Mouse (Mus musculus) v-Abl transformed pro-B cells (cell line): ENCODE data around the gene Plet1.

Experiments used
- in situ Hi-C, 2 experiments: fragments of 400-800 bp; cut with MboI; formaldehyde crosslinking; loops; one replicate each; pipeline ENCODE4 v1.15.1; 2025; ENCODE audit not compliant: unreplicated experiment in 2 of 2

Gene Plet1

DNA sequence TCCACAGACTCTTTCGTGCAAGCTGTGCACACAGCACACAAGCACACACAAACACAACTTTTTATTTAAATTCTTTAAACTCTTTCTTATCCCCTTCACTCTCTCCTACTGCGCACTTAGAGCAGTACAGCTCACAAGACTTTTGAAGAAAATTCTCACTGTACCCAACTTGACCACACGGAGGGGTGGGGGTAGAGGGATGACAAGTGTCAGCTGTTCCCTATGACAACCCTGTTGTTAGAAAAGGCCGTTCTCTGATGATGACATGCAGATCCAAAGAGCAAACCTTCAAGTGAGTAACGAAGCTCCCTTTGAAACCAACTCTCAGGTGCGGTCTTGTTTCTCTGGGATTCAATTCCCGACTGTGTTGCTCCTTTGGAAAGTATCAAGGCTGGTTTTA lies 33.5 kb downstream of the Plet1 start:
- in situ Hi-C loops: loop anchor here (5.0 to 25.0 kb wide), 3 partner anchors 69 to 1041 kb away; partner anchors contain the start of genes Fdxacb1 (in 1 of the 2) and Ttc12 (in 1 of the 2)

GRCm38 (mm10) chr9:50528293-50528892 lies 34.1 kb downstream of the Plet1 start, which contains the start of gene Pts:
Gene Pts (minus strand): TSS chr9:50528724.
- in situ Hi-C loops: loop anchor here (5.0 to 25.0 kb wide), 3 partner anchors 69 to 1041 kb away; partner anchors contain the start of genes Fdxacb1 (in 1 of the 2) and Ttc12 (in 1 of the 2)

DNA sequence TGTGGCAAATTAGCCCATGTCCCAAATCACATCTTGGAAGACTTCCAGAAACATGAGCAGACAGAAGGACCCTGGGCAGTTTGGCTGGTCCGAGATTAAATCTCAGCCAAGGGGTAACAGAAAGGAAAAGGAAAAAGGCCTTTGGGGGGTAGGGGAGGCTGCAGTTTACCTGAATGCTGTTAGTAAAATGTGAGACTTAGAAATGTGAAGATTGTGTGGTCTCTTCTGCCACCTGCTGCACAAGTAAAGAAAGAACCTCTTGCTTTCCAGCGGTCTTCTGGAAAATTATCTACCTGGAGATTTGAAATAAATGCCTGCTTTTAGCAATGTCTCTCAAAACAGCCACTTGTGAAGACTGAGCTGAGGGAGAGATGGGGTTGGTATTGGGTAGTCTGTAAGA lies 36.6 kb downstream of the Plet1 start:
- in situ Hi-C loops: loop anchor here in 1 of 2 experiments (25.0 kb wide), 1 partner anchor 1044 kb away; the partner anchor contains the start of gene Ttc12

- in situ Hi-C loops: loop anchor here in 1 of 2 experiments (25.0 kb wide), 1 partner anchor 1046 kb away; the partner anchor contains the start of gene Ttc12
Observed at GRCm38 (mm10) chr9:50533328-50533727, 39.0 kb downstream of the Plet1 start.

DNA sequence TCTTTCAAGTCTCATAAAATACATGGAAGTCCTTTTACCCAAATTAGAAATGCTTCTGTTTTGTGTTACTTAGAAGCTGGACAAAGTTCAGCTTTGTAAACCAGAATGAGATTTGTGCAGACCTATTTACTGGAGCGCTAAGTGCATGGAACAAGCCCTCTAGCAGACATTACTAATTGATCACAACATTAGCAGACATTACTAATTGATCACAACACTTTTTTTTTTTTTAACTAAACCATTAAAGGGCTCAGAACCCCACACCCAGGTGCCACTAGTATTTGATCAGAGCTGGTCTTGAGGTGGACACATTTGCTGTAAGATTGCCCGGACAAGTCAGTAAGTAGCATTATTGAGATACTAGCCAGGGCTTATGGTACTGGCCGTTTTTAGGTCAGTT lies 39.5 kb downstream of the Plet1 start:
- in situ Hi-C loops: loop anchor here in 1 of 2 experiments (25.0 kb wide), 1 partner anchor 1046 kb away; the partner anchor contains the start of gene Ttc12

- in situ Hi-C loops: loop anchor here in 1 of 2 experiments (25.0 kb wide), 1 partner anchor 1049 kb away; the partner anchor contains the start of gene Ttc12
Observed at GRCm38 (mm10) chr9:50535930-50536329, 41.6 kb downstream of the Plet1 start.

DNA sequence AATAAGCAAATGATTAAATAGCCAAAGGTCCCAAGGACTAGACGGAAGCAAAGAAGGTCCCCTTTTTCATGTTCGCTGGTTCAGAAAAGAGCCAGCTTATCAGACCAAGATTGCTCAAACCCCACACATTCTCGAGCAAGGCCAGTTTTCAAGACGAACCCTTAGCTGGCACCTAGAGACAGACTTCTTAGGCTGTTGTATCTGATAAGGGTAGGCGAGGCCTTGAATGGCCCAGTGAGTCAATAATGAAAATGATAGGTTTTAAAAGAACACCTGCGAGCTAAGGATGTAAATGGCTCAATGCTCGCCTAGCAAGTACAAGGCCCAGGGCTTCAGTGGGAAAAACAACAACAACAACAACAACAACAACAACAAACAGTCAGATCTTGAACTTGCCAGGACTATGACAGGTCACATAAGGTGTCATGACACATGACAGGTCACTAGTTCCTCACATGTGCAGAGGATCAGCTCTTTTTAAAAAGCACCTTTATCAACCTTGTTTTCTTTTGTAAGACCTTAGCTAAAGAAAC lies 42.3 kb downstream of the Plet1 start:
- in situ Hi-C loops: loop anchor here in 1 of 2 experiments (25.0 kb wide), 1 partner anchor 1049 kb away; the partner anchor contains the start of gene Ttc12

DNA sequence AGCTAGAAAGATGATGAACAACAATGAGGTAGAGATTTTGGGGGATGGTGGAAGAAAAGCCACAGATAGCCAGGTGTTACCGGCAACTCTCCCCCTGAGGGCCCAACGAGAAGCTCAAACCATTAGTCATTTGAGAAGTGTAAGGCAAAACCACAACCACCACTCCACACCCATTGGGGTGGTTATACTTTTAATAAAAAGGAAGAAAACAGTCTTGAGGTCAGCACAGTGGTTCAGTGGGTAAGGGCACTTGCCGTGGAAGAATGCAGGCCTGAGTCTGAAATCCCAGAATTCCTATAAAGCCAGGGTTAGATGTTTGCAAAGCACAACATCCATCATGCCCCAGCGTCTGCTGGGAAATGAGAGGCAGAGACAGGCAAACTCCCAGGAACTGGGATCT lies 43.0 kb downstream of the Plet1 start:
- in situ Hi-C loops: loop anchor here in 1 of 2 experiments (25.0 kb wide), 1 partner anchor 1050 kb away; the partner anchor contains the start of gene Ttc12

GRCm38 (mm10) chr9:50540170-50540569 lies 45.8 kb downstream of the Plet1 start:
- in situ Hi-C loops: loop anchor here in 1 of 2 experiments (25.0 kb wide), 1 partner anchor 1053 kb away; the partner anchor contains the start of gene Ttc12

DNA sequence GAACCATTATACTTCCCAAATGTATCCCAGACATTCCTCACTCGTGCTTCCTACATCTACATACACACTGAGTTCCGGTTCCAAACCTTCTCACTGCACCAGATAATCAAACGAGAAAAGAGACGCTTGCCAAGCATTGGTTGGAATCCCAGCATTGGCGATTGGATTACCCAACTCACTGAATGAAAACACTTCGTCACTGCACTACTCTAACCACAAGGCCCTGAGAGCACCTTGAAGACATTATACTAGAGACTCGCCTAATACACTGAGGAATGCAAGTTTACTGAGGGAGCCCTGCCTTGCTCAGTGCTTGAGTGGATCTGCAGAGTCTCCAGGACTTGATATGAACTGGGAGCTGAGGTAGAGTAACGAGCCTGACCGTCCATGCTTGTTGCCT lies 48.1 kb downstream of the Plet1 start:
- in situ Hi-C loops: loop anchor here in 1 of 2 experiments (25.0 kb wide), 1 partner anchor 1055 kb away; the partner anchor contains the start of gene Ttc12

DNA sequence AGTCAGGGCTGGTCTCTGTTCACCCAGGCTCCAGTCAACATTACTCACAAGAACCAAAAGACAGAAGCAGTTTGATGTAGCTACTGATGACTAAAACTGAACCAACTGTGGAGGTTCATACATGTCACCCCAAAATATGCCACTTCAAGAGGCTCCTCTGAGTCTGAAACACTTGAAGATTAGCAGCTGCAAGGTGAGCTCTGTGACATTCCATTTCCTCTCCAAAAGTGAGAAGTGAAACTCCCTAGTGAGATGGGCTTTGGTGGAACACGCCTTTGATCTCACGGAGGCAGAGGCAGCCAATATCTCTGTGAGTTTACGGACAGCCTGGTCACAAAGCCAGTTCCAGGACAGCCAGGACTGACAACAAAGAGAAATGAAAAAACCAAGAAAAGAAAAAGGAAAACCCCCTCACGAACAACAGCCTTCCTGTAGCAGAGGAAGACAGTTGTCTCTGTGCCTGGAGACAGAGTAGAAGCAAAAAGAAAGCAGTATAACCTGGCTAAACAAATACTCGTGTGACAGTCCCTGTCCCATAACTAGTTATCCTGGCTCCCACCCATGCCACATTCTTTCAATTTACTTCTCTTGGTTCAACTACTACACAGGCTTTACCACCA lies 53.6 kb downstream of the Plet1 start:
- in situ Hi-C loops: loop anchor here in 1 of 2 experiments (25.0 kb wide), 1 partner anchor 1061 kb away; the partner anchor contains the start of gene Ttc12

GRCm38 (mm10) chr9:50548936-50549335 lies 54.6 kb downstream of the Plet1 start:
- in situ Hi-C loops: loop anchor here in 1 of 2 experiments (25.0 kb wide), 1 partner anchor 1062 kb away; the partner anchor contains the start of gene Ttc12

DNA sequence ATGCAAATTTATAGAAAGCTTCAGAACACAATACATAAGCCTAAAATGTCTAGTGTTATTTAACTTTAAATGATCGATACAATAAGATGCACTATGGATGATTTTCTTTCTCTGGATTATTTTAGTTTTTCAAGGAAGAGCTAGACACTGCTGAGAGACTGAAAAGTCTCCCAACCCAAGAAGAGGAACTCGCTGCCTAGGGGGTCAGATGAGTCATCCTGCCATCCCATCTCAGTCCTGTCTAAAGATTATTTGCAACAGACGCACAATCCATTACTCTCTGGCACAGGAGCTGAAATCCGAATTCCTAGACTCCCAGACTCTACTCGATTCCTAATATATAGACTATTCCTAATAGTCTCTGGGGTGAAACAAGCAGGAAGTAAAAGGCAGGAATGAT lies 57.9 kb downstream of the Plet1 start:
- in situ Hi-C loops: no loop called here

GRCm38 (mm10) chr9:50553547-50553946 lies 59.2 kb downstream of the Plet1 start:
- in situ Hi-C loops: no loop called here

DNA sequence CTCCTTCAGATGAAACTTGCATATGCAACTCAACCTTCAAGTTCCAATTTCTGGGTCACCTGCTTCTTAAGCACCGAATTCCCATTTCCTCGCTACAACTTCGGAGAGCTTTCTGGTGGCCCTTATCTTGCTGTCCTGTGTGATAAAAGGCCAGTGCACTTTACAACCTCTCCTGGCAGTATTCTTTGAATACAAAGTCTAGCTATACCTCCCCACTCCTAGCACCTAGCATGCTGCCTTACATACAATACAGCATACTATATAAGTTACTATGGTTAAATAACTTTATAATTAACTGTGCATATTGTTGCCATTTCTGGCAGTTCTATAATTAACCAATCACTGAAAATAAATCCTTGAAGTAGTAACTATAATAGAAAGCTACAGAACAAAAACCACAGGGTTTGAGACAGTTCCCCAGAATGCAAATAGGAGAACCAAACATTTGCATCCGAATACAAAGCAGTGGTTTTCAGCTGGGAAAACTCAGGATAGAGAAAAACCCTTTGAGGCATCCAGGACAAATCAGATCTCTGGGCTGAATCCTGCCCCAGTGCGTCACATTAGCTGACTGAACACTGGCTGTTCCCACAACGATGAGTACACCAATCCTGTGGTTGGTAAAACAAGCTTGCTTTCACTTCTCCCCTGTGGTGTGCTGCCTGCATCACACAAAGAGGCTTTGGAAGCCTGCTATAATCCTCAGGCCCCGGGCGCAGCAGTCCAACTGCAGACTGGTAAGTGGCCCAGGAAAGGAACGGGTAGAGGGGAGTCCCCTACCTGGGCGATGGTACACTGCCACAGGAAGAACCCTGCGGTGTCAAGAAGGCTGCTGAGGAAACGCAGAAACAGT lies 60.1 kb downstream of the Plet1 start, which contains the start of gene Il18:
Il18 (plus strand) TSS at position 587 of the 853 bp plus-strand sequence.
- in situ Hi-C loops: no loop called here

DNA sequence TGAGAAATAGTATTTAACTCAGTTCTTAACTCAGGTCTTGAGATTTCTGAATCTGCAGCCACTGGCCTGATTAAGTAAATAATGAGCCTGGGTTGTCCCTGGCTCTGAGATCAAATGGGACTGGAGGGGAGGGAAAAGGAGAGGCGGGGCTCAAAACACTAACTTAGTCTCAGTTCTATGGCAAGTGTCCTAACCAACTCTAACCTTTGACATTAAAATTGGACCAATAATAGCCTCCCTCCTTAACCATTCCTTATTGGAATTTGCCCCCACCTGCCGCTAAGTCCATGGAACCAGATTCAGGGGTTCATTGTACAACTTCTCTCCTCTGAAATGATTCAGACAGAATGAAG lies 60.7 kb downstream of the Plet1 start, which contains the start of gene Bco2:
Bco2 (minus strand) TSS at position 88 of the 353 bp plus-strand sequence.
- in situ Hi-C loops: no loop called here
